Mouse (Mus musculus): Measurements from ENCODE around the gene Dnaaf5. TPM values are rescaled to one million over a fixed set of nuclear protein-coding genes. Genes with fewer than 3 reads are reported as not detected.

Gene Dnaaf5
- total RNA-seq, 1 experiment from 2014 or later: 25.3 TPM

- no peak for DNase-seq
These were observed 8.7 kb upstream of the Dnaaf5 start for GRCm38 (mm10) chr5:139141326-139141725.

- DNase-seq: no peak
These were observed 6.1 kb upstream of the Dnaaf5 start for GRCm38 (mm10) chr5:139143890-139144289.

- no peak for DNase-seq
These were observed 4.3 kb upstream of the Dnaaf5 start for GRCm38 (mm10) chr5:139145726-139146125.

- DNase-seq: peak; percentile 29
These were observed 3.4 kb upstream of the Dnaaf5 start for GRCm38 (mm10) chr5:139146476-139147075.

GRCm38 (mm10) chr5:139147178-139148078 is 2.6 kb upstream of the Dnaaf5 start:
- DNase-seq: no peak

GRCm38 (mm10) chr5:139149006-139149672 is 884 bp upstream of the Dnaaf5 start:
- DNase-seq: no peak

GRCm38 (mm10) chr5:139150603-139151031 is 594 bp downstream of the Dnaaf5 start:
- DNase-seq: peak; percentile 22

- no peak for DNase-seq
These were observed 10.9 kb downstream of the Dnaaf5 start for GRCm38 (mm10) chr5:139160899-139161298.

GRCm38 (mm10) chr5:139161632-139162031 is 11.6 kb downstream of the Dnaaf5 start:
- DNase-seq: no peak

GRCm38 (mm10) chr5:139166781-139167361 is 16.8 kb downstream of the Dnaaf5 start:
- DNase-seq: no peak

- DNase-seq: no peak
These were observed 17.5 kb downstream of the Dnaaf5 start for GRCm38 (mm10) chr5:139167548-139167947.

- DNase-seq: no peak
These were observed 21.9 kb downstream of the Dnaaf5 start for GRCm38 (mm10) chr5:139171929-139172328.

GRCm38 (mm10) chr5:139174141-139174540 is 24.1 kb downstream of the Dnaaf5 start:
- no peak for DNase-seq

- peak; percentile 32 for DNase-seq
These were observed 24.8 kb downstream of the Dnaaf5 start for GRCm38 (mm10) chr5:139174556-139175547.

- DNase-seq: peak; percentile 85
These were observed 29.0 kb downstream of the Dnaaf5 start for GRCm38 (mm10) chr5:139178895-139179631.

- no peak for DNase-seq
These were observed 33.1 kb downstream of the Dnaaf5 start for GRCm38 (mm10) chr5:139183131-139183530.

- DNase-seq: peak; percentile 47
These were observed 33.6 kb downstream of the Dnaaf5 start for GRCm38 (mm10) chr5:139183601-139184000.

GRCm38 (mm10) chr5:139184897-139185296 is 34.9 kb downstream of the Dnaaf5 start:
- DNase-seq: no peak

GRCm38 (mm10) chr5:139189726-139190125 is 39.7 kb downstream of the Dnaaf5 start:
- DNase-seq: no peak

- DNase-seq: no peak
These were observed 40.9 kb downstream of the Dnaaf5 start for GRCm38 (mm10) chr5:139190958-139191357.

GRCm38 (mm10) chr5:139198779-139199178 is 48.8 kb downstream of the Dnaaf5 start:
- no peak for DNase-seq

Measured in adrenal gland, postnatal 25 days (tissue).